Mouse (Mus musculus) cerebellum, adult (tissue): ENCODE data around the gene Vwa3a.

Experiments
- ATAC-seq: cut with Nextera tagmentation; 2 replicates; pipeline ENCODE4 v1.9.2; 2017; ENCODE audit warnings: mild to moderate bottlenecking, moderate library complexity, mixed read lengths; ENCODE audit not compliant: insufficient number of reproducible peaks, low FRiP score, low TSS enrichment

The Vwa3a gene

GRCm38 (mm10) chr7:120744606-120745005, 5.5 kb downstream of the Vwa3a start:
- no peak for ATAC-seq

GRCm38 (mm10) chr7:120746029-120746428, 6.9 kb downstream of the Vwa3a start:
- no peak for ATAC-seq

- ATAC-seq = no peak
Observed at GRCm38 (mm10) chr7:120746821-120747220, 7.7 kb downstream of the Vwa3a start.

GRCm38 (mm10) chr7:120748478-120748877, 9.4 kb downstream of the Vwa3a start:
- no peak for ATAC-seq

- ATAC-seq = no peak
Observed at GRCm38 (mm10) chr7:120751330-120751729, 12.2 kb downstream of the Vwa3a start.

- ATAC-seq = no peak
Observed at GRCm38 (mm10) chr7:120751906-120752305, 12.8 kb downstream of the Vwa3a start.

GRCm38 (mm10) chr7:120754671-120755070, 15.6 kb downstream of the Vwa3a start:
- ATAC-seq = 0 out of 2 replicates have a peak, but pooled peaks have one; percentile 75

GRCm38 (mm10) chr7:120767369-120767768, 28.3 kb downstream of the Vwa3a start:
- no peak for ATAC-seq

- no peak for ATAC-seq
Observed at GRCm38 (mm10) chr7:120771389-120771788, 32.3 kb downstream of the Vwa3a start.

GRCm38 (mm10) chr7:120778012-120778411, 38.9 kb downstream of the Vwa3a start:
- no peak for ATAC-seq

GRCm38 (mm10) chr7:120795544-120795943, 56.4 kb downstream of the Vwa3a start:
- ATAC-seq = no peak

GRCm38 (mm10) chr7:120796369-120796768, 57.3 kb downstream of the Vwa3a start:
- ATAC-seq = no peak

- ATAC-seq = no peak
Observed at GRCm38 (mm10) chr7:120803268-120803667, 64.2 kb downstream of the Vwa3a start.

GRCm38 (mm10) chr7:120809705-120810104, 70.6 kb downstream of the Vwa3a start:
- no peak for ATAC-seq

- ATAC-seq = no peak
Observed at GRCm38 (mm10) chr7:120811834-120812415, 72.8 kb downstream of the Vwa3a start, which contains the start of gene Gm5737. TSS of gene Gm5737 (plus strand) at chr7:120812365.

GRCm38 (mm10) chr7:120817552-120817951, 78.4 kb downstream of the Vwa3a start:
- ATAC-seq = no peak

GRCm38 (mm10) chr7:120819386-120819785, 80.3 kb downstream of the Vwa3a start:
- no peak for ATAC-seq

- peak; percentile 46; the same call in 1 of the 2 replicates for ATAC-seq
Observed at GRCm38 (mm10) chr7:120823248-120823647, 84.1 kb downstream of the Vwa3a start.

GRCm38 (mm10) chr7:120825097-120825496, 86.0 kb downstream of the Vwa3a start:
- no peak for ATAC-seq

GRCm38 (mm10) chr7:120826408-120826807, 87.3 kb downstream of the Vwa3a start:
- ATAC-seq = no peak

- peak; percentile 67 for ATAC-seq
Observed at GRCm38 (mm10) chr7:120830431-120831381, 91.6 kb downstream of the Vwa3a start.
